Mouse (Mus musculus) megakaryocyte progenitor cell, adult 5-6 weeks (primary cell): Measurements from ENCODE around the gene Zrsr1. TPM values are rescaled to one million over a fixed set of nuclear protein-coding genes. Genes with fewer than 3 reads are reported as not detected.

Source experiments
- ATAC-seq: replicated peaks from 2 replicates; pipeline ENCODE4 v1.8.0; 2016; ENCODE audit warnings: mild to moderate bottlenecking, moderate TSS enrichment, inconsistent platforms; ENCODE audit not compliant: poor library complexity
- total RNA-seq, 2 experiments: library from RNA; stranded (forward) in 1 of 2; stranded (reverse) in 1 of 2; fragments of 157-497, 149-512 nt in 1 of 2; fragments of 200-1000 nt in 1 of 2; gene quantifications; 2 replicates each; pipeline versions ENCODE4 v1.2.3 to v1.2.4; 2015 to 2017

Zrsr1 gene
- total RNA-seq (2015) (4.0 and 7.0 TPM in 2 replicates), total RNA-seq (2017) (10.3 and 11.2 TPM in 2 replicates)

DNA sequence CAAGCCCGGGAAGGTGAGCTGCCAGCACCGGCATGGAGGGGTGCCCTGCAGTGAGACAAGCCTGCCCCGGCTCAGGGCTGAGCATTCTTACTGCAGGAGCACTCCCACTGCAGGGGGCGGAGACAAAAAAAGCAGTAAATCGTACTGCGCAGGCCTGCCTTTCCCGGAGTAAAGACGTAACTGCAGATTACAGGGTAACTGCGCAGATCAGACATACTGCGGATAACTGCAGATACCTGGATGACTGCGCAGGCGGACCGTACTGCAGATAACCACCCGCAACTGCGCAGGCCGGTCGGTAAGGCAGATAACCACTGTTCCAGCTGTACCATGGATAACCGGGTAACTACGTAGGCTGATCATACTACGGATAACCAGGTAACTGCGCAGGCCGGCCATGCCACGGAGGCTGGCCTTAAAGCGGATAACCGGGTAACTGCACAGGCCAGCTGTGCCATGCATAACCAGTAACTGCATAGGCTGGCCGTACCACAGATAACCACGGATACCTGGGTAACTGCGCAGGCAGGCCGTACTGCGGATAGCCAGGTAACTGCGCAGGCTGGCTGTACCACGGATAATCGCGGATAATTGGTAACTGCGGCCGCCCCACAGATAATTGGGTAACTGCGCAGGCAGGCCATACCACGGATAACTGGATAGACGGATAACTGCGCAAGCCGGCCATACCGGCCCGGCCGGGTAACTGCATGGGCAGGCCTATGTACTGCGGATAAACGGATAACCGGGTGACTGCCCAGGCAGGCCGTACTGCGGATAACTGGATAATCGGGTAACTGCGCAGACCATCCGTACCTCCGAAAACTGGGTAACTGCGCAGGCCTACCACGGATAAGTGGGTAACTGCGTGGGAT lies at the start of gene Zrsr1:
TSS of gene Zrsr1 (plus strand) at position 171 of the 875 bp plus-strand sequence.
- ATAC-seq = peak; percentile 70

GRCm38 (mm10) chr11:22922546-22922945 lies 49.3 kb upstream of the Zrsr1 start:
- no peak for ATAC-seq

- ATAC-seq = no peak
Measured at GRCm38 (mm10) chr11:22923606-22924005, 48.2 kb upstream of the Zrsr1 start.

DNA sequence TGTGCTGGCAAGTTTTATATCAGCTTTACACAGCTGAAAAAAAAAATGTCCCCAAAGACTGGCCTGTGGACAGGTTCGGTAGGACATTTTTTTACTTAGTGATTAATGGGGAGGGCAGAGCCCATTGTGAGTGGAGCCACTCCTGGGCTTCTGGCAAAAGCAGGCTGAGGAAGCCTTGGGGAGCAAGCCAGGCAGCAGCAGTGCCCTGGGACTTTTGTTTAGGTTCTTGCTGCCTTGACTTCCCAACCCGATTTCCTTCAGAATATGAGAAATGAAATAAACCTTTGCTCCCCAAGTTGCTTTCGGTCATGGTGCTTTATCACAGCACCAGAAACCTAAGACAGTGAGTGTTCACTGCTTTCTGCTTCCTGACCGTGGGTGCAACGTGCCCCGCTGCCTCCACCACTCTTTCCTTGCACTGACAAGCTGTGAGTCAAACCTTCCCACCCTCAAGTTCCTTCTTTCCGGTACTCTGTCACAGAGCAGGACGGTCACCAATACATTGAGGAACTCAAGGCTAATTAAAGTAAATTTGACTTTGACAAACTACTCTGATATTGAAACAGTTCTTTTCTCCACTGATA lies 43.1 kb upstream of the Zrsr1 start:
- ATAC-seq = peak; percentile 87

DNA sequence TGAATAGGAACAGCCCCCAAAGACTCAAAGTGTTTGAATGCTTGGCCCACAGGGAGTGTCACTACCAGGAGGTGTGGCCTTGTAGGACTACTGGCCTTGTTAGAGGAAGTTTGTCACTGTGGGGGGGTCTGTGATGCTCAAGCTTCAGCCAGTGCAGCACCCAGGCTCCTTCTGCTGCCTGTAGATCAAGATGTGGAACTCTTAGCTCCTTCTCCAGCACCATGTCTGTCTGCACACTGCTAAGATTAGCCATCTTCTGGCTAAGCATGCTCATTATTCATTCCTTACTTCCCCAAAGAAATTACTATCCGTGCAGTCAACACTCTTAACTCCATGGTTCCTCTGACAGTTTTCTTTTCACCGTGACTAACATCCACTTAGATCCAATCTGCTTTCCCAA lies 41.7 kb upstream of the Zrsr1 start:
- ATAC-seq = peak; percentile 35; the same call in 1 of the 2 replicates

GRCm38 (mm10) chr11:22931320-22931905 lies 40.4 kb upstream of the Zrsr1 start:
- no peak for ATAC-seq

GRCm38 (mm10) chr11:22932167-22932566 lies 39.6 kb upstream of the Zrsr1 start:
- peak; percentile 33 for ATAC-seq

DNA sequence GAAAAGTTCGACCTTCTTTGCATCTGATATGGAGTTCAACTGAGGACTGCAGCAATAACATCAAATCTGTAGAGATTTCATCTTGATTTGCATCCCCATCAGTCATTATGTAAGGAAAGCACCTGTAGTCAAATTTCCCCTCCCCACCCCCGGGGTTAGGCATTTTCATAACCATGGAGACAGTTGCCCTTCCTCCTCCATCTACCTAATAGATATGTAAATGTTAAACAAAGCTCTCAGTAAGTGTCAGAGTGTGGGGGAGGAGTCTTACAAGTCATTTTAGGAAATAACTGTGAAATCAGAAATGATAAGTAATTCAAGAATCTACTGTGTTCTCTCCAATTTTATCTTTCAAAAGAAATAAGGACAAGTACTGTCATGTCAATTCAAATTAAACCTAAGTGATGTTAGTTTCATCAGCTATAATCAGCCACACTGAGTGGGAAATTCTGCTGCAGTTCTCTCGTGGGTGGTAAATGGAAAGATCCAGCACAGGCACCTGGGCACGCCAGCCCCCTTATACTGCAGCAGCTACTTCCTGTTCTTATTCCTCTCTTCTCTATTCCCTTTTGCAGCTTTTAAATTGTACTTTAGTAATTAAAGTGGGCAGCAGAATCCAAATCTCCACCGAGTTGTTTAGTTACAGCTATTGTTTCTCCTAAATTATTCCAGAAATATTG lies 35.2 kb upstream of the Zrsr1 start:
- no peak for ATAC-seq

DNA sequence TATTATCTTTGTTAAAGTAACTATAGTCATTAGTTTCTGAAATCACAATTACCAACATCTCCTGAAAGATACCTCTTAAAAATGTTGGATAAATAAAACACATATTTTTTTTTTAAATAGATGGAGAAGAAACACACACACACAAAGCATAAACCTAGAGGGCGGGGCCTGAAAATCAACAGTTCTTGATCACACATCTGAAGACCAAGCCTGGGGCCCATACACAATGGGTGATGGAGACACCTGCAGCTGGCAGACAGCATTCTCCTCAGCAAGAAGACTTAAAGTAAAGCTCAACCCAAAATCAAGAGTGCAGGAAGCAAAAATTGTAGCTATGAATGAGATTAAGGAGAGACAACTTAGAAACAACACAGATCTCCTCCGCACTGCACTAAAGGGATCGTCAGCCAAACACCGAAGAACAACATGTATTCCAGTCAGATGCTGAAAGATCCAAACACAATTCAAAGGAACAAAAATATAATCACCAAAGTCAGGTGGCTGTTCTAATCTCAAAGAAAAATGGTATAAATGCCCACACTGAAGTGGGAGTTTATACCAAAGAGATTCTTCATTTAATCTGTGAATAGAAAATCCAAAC lies 34.0 kb upstream of the Zrsr1 start:
- no peak for ATAC-seq

DNA sequence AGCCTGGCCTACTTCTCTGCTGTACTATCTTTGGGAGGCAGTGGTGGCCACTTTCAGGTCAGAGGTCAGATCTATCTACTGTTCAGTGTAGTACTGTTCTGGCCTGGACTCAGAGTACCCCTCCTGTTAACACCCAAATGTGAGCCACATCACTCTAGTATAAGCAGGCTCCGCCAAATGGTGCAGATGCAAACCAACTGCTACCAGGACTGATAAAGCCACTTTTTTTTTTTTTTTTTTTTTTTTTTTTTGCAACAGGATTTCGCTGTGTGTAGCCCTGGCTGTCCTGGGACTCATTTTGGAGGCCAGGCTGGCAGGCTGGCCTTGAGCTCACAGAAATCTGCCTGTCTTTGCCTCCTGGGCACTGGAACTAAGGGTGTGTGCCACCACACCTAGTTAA lies 32.8 kb upstream of the Zrsr1 start:
- ATAC-seq = no peak

DNA sequence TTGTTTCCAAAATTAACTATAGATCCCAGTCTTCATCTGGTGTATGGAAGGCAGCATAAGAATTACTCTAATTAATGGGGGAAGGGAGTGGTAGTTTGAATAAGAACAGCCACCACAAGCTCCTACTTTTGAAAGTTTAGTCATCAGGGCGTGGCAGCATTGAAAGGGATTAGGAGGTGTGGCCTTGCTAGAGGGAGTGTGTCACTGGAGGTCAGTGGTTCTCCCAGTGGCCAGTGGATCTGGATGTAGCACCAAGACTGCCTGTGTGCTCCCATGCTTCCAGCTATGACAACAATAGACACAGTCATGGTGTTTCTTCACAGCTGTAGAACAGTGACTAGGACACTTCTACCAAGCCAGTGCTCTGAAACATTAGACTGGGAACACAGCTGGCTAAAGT lies 22.7 kb upstream of the Zrsr1 start:
- ATAC-seq = peak; percentile 42; the same call in 1 of the 2 replicates

GRCm38 (mm10) chr11:22950131-22950530 lies 21.7 kb upstream of the Zrsr1 start:
- peak; percentile 71 for ATAC-seq

DNA sequence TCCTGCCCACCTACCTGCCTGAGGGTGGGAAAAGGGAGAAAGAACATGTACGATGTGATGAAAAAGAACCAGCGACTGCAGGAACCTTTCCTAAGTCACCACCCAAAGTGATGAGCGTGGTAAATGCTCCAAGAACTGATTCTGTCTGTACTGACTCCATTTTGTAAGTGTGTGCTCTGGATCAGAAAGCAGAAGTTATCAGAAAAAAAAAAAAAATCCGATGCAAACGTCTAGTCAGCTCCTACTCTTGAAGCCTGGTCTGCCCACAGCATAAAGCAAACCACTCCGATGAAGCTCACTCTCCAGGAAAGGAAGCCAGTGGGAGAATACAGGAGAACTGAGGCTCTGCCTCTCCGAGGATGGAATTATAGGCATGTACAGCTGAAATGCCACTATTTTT lies 19.1 kb upstream of the Zrsr1 start:
- no peak for ATAC-seq

- ATAC-seq = no peak
Measured at GRCm38 (mm10) chr11:22956346-22956745, 15.5 kb upstream of the Zrsr1 start.

DNA sequence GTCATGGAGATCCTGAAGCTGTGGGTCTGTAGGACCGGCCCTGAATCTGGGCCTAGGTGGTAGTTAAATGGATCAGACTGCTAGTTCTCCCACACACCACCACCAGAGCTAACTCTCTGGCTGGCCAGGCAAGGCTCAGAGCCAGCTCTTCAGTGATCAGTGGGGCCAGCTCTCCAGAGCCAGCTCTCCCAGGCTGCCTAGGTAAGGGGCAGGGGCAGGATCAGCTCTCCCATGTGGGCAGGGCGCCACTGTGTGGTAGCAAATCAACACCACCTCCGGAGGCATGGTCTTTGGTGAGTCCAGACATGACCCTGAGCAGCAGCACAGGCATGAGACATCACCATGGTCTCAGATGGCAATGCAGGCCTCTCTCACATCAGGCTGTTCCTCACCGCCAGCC lies 15.0 kb upstream of the Zrsr1 start:
- ATAC-seq = peak; percentile 97

DNA sequence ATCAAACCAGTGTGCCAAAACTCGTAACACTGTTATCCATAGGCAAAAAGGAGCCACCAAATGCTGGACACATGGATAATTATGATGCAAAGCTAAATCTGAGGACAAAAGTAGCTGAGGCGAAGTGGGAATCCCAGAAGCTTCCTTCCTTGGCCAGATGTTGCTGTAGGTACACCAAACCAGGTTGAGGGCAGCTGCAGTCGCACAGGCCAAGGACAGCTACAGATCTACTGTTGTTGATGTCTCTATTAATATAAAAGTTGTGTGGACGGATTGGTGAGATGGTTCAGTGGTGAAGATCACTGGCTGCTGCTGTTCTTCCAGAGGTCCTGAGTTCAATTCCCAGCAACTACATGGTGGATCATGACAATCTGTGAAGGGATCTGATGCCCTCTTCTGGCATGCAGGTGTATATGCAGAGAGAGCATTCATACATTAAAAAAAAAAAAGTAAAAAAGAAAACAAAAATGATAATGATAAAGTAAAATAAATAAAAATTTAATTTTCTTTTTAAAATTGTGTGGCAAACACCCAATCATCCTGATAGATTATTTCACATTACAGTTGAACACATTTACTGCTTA lies 13.9 kb upstream of the Zrsr1 start:
- ATAC-seq = no peak

DNA sequence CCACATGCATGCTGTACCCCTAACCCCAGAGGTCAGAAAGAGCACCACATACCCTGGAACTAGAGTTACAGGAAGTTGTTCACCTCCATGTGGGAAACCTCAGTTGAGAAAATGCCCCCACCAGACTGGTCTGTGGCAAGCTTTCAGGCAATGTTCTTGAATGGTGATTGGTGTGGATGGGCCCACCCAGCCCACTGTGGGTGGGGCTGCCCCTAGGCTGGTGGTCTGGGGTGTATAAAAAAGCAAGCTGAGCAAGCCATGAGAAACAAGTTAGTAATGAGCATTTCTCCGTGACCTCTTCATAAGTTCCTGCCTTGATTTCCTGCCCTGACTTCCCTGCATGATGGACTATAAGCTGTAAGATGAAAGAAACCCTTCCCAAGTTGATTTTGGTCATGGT lies 9.7 kb upstream of the Zrsr1 start:
- ATAC-seq = 0 out of 2 replicates have a peak, but pooled peaks have one; percentile 44

DNA sequence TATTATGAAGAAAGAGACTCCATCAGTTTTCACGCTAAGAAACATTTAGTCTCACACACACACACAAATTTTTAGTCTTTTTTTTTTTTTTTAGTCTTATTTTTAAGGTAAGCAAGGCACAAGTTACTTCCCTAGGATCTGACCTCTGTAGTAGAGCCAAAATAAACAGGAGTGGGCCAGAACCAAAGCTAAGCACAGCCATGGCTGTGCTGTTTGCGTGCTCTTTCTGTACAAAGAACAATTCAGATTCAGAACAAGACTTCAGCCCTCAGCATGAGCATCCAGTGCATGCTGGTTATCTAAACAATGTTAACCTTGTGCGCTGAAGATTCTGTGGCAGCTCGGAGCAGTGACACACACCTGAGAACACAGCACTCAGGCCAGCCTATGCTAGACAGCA lies 7.4 kb upstream of the Zrsr1 start:
- ATAC-seq = no peak

- 0 out of 2 replicates have a peak, but pooled peaks have one; percentile 14 for ATAC-seq
Measured at GRCm38 (mm10) chr11:22965503-22965902, 6.3 kb upstream of the Zrsr1 start.

DNA sequence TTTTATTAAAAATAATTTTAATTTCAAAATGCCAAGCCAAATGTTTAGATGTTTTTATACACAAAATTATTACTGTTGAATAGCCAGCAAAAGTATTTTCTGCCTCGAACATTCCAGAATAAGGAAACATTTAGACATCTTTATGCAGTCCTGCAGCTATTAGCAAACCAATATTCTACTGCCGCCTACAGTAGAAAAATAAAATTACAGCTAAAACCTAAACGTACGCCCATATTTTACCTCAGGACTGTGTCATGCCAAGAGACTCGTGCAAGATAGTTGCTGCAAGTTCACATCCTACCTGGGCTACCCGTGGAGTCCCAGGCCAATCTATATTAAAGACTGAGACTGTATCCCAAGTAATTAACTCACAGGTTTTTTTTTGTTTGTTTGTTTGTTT lies 2.3 kb upstream of the Zrsr1 start:
- peak; percentile 45 for ATAC-seq
